Mouse (Mus musculus) midbrain, embryonic 15.5 days (tissue): Measurements from ENCODE around the gene Hcn2. TPM values are rescaled to one million over a fixed set of nuclear protein-coding genes. Genes with fewer than 3 reads are reported as not detected.
A peak's percentile ranks its signal among the peaks of the same experiment; 100 is the strongest.

ENCODE experiments used
- ATAC-seq: fragments of 200-750 bp; cut with Nextera tagmentation; replicated peaks from 2 replicates; pipeline ENCODE4 v1.8.0; 2017; ENCODE audit warnings: moderate TSS enrichment
- H3K27ac ChIP-seq: fragments of 300-500 bp; sonication (generic); 2 replicates; pipeline ENCODE4 v1.5.1; 2015; ENCODE audit warnings: mild to moderate bottlenecking, inconsistent platforms
- H3K27me3 ChIP-seq: fragments of 300-500 bp; sonication (generic); replicated peaks from 2 replicates; pipeline ENCODE4 v1.6.1; 2015; ENCODE audit warnings: inconsistent platforms
- H3K36me3 ChIP-seq: fragments of 300-500 bp; sonication (generic); replicated peaks from 2 replicates; pipeline ENCODE4 v1.6.1; 2015; ENCODE audit warnings: inconsistent platforms
- H3K4me1 ChIP-seq: fragments of 300-500 bp; sonication (generic); 2 replicates; pipeline ENCODE4 v1.6.1; 2015; ENCODE audit warnings: inconsistent platforms
- H3K4me2 ChIP-seq: fragments of 300-500 bp; sonication (generic); 2 replicates; pipeline ENCODE4 v1.6.1; 2015; ENCODE audit warnings: inconsistent platforms, mild to moderate bottlenecking, moderate library complexity
- H3K4me3 ChIP-seq: fragments of 300-500 bp; sonication (generic); 2 replicates; pipeline ENCODE4 v1.5.1; 2015; ENCODE audit warnings: mild to moderate bottlenecking, inconsistent platforms
- H3K9ac ChIP-seq: fragments of 300-500 bp; sonication (generic); 2 replicates; pipeline ENCODE4 v1.6.1; 2015; ENCODE audit warnings: mild to moderate bottlenecking, inconsistent platforms
- H3K9me3 ChIP-seq: fragments of 300-500 bp; sonication (generic); 2 replicates; pipeline ENCODE4 v1.6.1; 2016; ENCODE audit warnings: inconsistent platforms
- WGBS: fragments of 180-500 bp; shearing (Covaris S2); methylation state at CpG from one replicate; pipeline ENCODE4 v1.1.7; 2015; ENCODE audit warnings: mixed read lengths; 5-methylcytosine and 5-hydroxymethylcytosine counted together
- polyA plus RNA-seq: library from polyadenylated mRNA; unstranded; fragments of >200 nt; fragmentation: Nextera tagmentation; extraction: Ambion mirVana; gene quantifications from 2 replicates; pipeline ENCODE4 v1.2.1, GENCODE M21; 2015

The Hcn2 gene
- polyA plus RNA-seq, 1 experiment from 2014 or later, result 1.3 TPM

GRCm38 (mm10) chr10:79760603-79761143 lies 44.2 kb downstream of the Hcn2 start:
- Histone ChIP-seq H3K36me3 (peaks cover 53% of the 10 kb centered on the region), H3K4me3 (no peak overlapping the region), H3K4me1 (peaks cover 21% of the 10 kb centered on the region), H3K4me2 (no peak overlapping the region), H3K9ac (no peak overlapping the region), H3K9me3 (no peaks in the 10 kb centered on the region), H3K27ac (no peak overlapping the region), H3K27me3 (no peaks in the 10 kb centered on the region)
- 94% methylated on average over 11 of the region's 11 CpGs for WGBS
- no peak for ATAC-seq

GRCm38 (mm10) chr10:79762875-79763274 lies 46.4 kb downstream of the Hcn2 start:
- Histone ChIP-seq H3K9me3 (no peaks in the 10 kb centered on the region), H3K9ac (no peak overlapping the region)
- 88% methylated on average over 3 of the region's 3 CpGs for WGBS

GRCm38 (mm10) chr10:79764234-79764633 lies 47.8 kb downstream of the Hcn2 start:
- Histone ChIP-seq H3K36me3 (peaks cover 22% of the 10 kb centered on the region), H3K4me1 (peaks cover 41% of the 10 kb centered on the region), H3K27me3 (no peaks in the 10 kb centered on the region), H3K9me3 (no peaks in the 10 kb centered on the region), H3K9ac (no peak overlapping the region), H3K4me3 (no peak overlapping the region), H3K4me2 (no peak overlapping the region), H3K27ac (no peak overlapping the region)
- 92% methylated on average over 7 of the region's 7 CpGs for whole genome bisulfite sequencing
- ATAC-seq, result no peak

More at GRCm38 (mm10) chr10:79762875-79763274, 46.4 kb downstream of the Hcn2 start:
- H3K36me3 ChIP-seq, result peaks cover 36% of the 10 kb centered on the region
- H3K27ac ChIP-seq, result no peak overlapping the region
- H3K4me3 ChIP-seq, result no peak overlapping the region
- ATAC-seq, result no peak
- H3K4me2 ChIP-seq, result no peak overlapping the region
- H3K4me1 ChIP-seq, result peaks cover 32% of the 10 kb centered on the region
- H3K27me3 ChIP-seq, result no peaks in the 10 kb centered on the region

GRCm38 (mm10) chr10:79765228-79765745 lies 48.9 kb downstream of the Hcn2 start:
- no peak overlapping the region for H3K9ac ChIP-seq
- no peak for ATAC-seq
- 66% methylated on average over 2 of the region's 2 CpGs for WGBS
- no peak overlapping the region for H3K27ac ChIP-seq
- H3K27me3 ChIP-seq, result no peaks in the 10 kb centered on the region
- H3K4me2 ChIP-seq, result peak overlapping the region; percentile 89
- H3K4me1 ChIP-seq, result peaks cover 41% of the 10 kb centered on the region
- peaks cover 18% of the 10 kb centered on the region; the same call in 1 of the 2 replicates for H3K36me3 ChIP-seq
- no peaks in the 10 kb centered on the region for H3K9me3 ChIP-seq
- peak overlapping the region; percentile 99 for H3K4me3 ChIP-seq

GRCm38 (mm10) chr10:79766001-79766507 lies 49.6 kb downstream of the Hcn2 start:
- peak overlapping the region; percentile 93 for H3K27ac ChIP-seq
- peaks cover 41% of the 10 kb centered on the region for H3K4me1 ChIP-seq
- 10% methylated on average over 16 of the region's 16 CpGs for WGBS
- no peaks in the 10 kb centered on the region for H3K27me3 ChIP-seq
- peak overlapping the region; percentile 89 for H3K4me2 ChIP-seq
- H3K4me3 ChIP-seq, result peak overlapping the region; percentile 99
- peak overlapping the region; percentile 97 for H3K9ac ChIP-seq
- peak; percentile 1 for ATAC-seq
- H3K9me3 ChIP-seq, result no peaks in the 10 kb centered on the region
- peaks cover 10% of the 10 kb centered on the region; the same call in 1 of the 2 replicates for H3K36me3 ChIP-seq

- H3K36me3 ChIP-seq, result 0 out of 2 replicates have a peak, but pooled peaks cover 4% of the 10 kb centered on the region
- H3K4me3 ChIP-seq, result peak within 1 kb of the TSS; percentile 99
- peak; percentile 88 for ATAC-seq
- peak within 1 kb of the TSS; percentile 97 for H3K9ac ChIP-seq
- H3K4me1 ChIP-seq, result peaks cover 41% of the 10 kb centered on the region
- H3K27me3 ChIP-seq, result no peaks in the 10 kb centered on the region
- peak within 1 kb of the TSS; percentile 89 for H3K4me2 ChIP-seq
- H3K9me3 ChIP-seq, result no peaks in the 10 kb centered on the region
- WGBS, result under 1% methylated on average over 100 of the region's 101 CpGs
- peak within 1 kb of the TSS; percentile 93 for H3K27ac ChIP-seq
Measured at GRCm38 (mm10) chr10:79766508-79767325, 50.3 kb downstream of the Hcn2 start, which contains the start of gene Rnf126. TSS of gene Rnf126 (minus strand) at chr10:79766952.

- H3K4me2 ChIP-seq, result peak overlapping the region; percentile 89
- H3K36me3 ChIP-seq, result no peaks in the 10 kb centered on the region
- H3K4me1 ChIP-seq, result peaks cover 41% of the 10 kb centered on the region
- H3K27me3 ChIP-seq, result no peaks in the 10 kb centered on the region
- H3K4me3 ChIP-seq, result peak overlapping the region; percentile 99
- peak; percentile 89 for ATAC-seq
- 8% methylated on average over 40 of the region's 40 CpGs for WGBS
- no peaks in the 10 kb centered on the region for H3K9me3 ChIP-seq
- H3K27ac ChIP-seq, result peak overlapping the region; percentile 93
- peak overlapping the region; percentile 97 for H3K9ac ChIP-seq
Measured at GRCm38 (mm10) chr10:79767372-79768244, 51.2 kb downstream of the Hcn2 start.

GRCm38 (mm10) chr10:79768400-79768799 lies 52.0 kb downstream of the Hcn2 start:
- peaks cover 41% of the 10 kb centered on the region for H3K4me1 ChIP-seq
- peak overlapping the region; percentile 29; the same call in 1 of the 2 replicates for H3K9ac ChIP-seq
- no peak for ATAC-seq
- H3K27me3 ChIP-seq, result no peaks in the 10 kb centered on the region
- 4% methylated on average over 5 of the region's 5 CpGs for WGBS
- H3K9me3 ChIP-seq, result no peaks in the 10 kb centered on the region
- peak overlapping the region; percentile 89 for H3K4me2 ChIP-seq
- no peak overlapping the region for H3K27ac ChIP-seq
- no peaks in the 10 kb centered on the region for H3K36me3 ChIP-seq
- peak overlapping the region; percentile 99; the same call in 1 of the 2 replicates for H3K4me3 ChIP-seq

GRCm38 (mm10) chr10:79769329-79769728 lies 52.9 kb downstream of the Hcn2 start:
- H3K4me1 ChIP-seq, result peaks cover 33% of the 10 kb centered on the region
- no peak overlapping the region for H3K4me3 ChIP-seq
- ATAC-seq, result no peak
- WGBS, result 66% methylated on average over 4 of the region's 4 CpGs
- no peak overlapping the region for H3K9ac ChIP-seq
- no peaks in the 10 kb centered on the region for H3K36me3 ChIP-seq
- no peak overlapping the region for H3K27ac ChIP-seq
- H3K9me3 ChIP-seq, result no peaks in the 10 kb centered on the region
- no peak overlapping the region for H3K4me2 ChIP-seq
- H3K27me3 ChIP-seq, result no peaks in the 10 kb centered on the region

- Histone ChIP-seq H3K27me3 (peaks cover 11% of the 10 kb centered on the region), H3K9ac (no peak overlapping the region), H3K9me3 (no peaks in the 10 kb centered on the region), H3K4me2 (no peak overlapping the region), H3K4me1 (peaks cover 19% of the 10 kb centered on the region), H3K4me3 (no peak overlapping the region), H3K27ac (no peak overlapping the region), H3K36me3 (no peaks in the 10 kb centered on the region)
- WGBS, result 89% methylated on average over 3 of the region's 3 CpGs
- ATAC-seq, result no peak
Measured at GRCm38 (mm10) chr10:79772320-79772719, 55.9 kb downstream of the Hcn2 start.

- WGBS, result 86% methylated on average over 2 of the region's 2 CpGs
- Histone ChIP-seq H3K27ac (no peak overlapping the region), H3K27me3 (peaks cover 19% of the 10 kb centered on the region), H3K4me1 (peaks cover 15% of the 10 kb centered on the region), H3K4me3 (no peak overlapping the region), H3K9ac (no peak overlapping the region), H3K4me2 (no peak overlapping the region), H3K36me3 (no peaks in the 10 kb centered on the region), H3K9me3 (no peaks in the 10 kb centered on the region)
- ATAC-seq, result no peak
Measured at GRCm38 (mm10) chr10:79773208-79773607, 56.8 kb downstream of the Hcn2 start.
